Mouse (Mus musculus): ENCODE results near the gene 1700019N19Rik. TPM values are rescaled to one million over a fixed set of nuclear protein-coding genes. Genes with fewer than 3 reads are reported as not detected.
A peak's percentile ranks its signal among the peaks of the same experiment; 100 is the strongest.

1700019N19Rik gene
- polyA plus RNA-seq (2012; rRNA removed) = 0.11 and 0.16 TPM in 2 replicates

GRCm38 (mm10) chr19:58794284-58794683 is at the start of gene 1700019N19Rik:
Gene 1700019N19Rik, minus strand, starts transcription at chr19:58794461.
- no peak for DNase-seq (ENCODE audit: extremely low spot score in 1 of 2, low spot score in 1 of 2)

GRCm38 (mm10) chr19:58843606-58844005 is 49.3 kb upstream of the 1700019N19Rik start:
- no peak for DNase-seq (ENCODE audit: extremely low spot score in 1 of 2, low spot score in 1 of 2)

- DNase-seq (ENCODE audit: extremely low spot score in 1 of 2, low spot score in 1 of 2) = no peak
Observed at GRCm38 (mm10) chr19:58840721-58841271, 46.5 kb upstream of the 1700019N19Rik start.

GRCm38 (mm10) chr19:58839806-58840205 is 45.5 kb upstream of the 1700019N19Rik start:
- no peak for DNase-seq (ENCODE audit: extremely low spot score in 1 of 2, low spot score in 1 of 2)

- no peak for DNase-seq (ENCODE audit: extremely low spot score in 1 of 2, low spot score in 1 of 2)
Observed at GRCm38 (mm10) chr19:58839345-58839744, 45.1 kb upstream of the 1700019N19Rik start.

GRCm38 (mm10) chr19:58838706-58839105 is 44.4 kb upstream of the 1700019N19Rik start:
- DNase-seq (ENCODE audit: extremely low spot score in 1 of 2, low spot score in 1 of 2) = no peak

GRCm38 (mm10) chr19:58833639-58834180 is 39.4 kb upstream of the 1700019N19Rik start:
- no peak for DNase-seq (ENCODE audit: extremely low spot score in 1 of 2, low spot score in 1 of 2)

GRCm38 (mm10) chr19:58832988-58833387 is 38.7 kb upstream of the 1700019N19Rik start:
- DNase-seq (ENCODE audit: extremely low spot score in 1 of 2, low spot score in 1 of 2) = no peak

GRCm38 (mm10) chr19:58831280-58831922 is 37.1 kb upstream of the 1700019N19Rik start:
- no peak for DNase-seq (ENCODE audit: extremely low spot score in 1 of 2, low spot score in 1 of 2)

GRCm38 (mm10) chr19:58830182-58830581 is 35.9 kb upstream of the 1700019N19Rik start:
- DNase-seq (ENCODE audit: extremely low spot score in 1 of 2, low spot score in 1 of 2) = peak in 1 of 2 experiments; percentile 58

- DNase-seq (ENCODE audit: extremely low spot score in 1 of 2, low spot score in 1 of 2) = peak; percentile 76 to 79
Observed at GRCm38 (mm10) chr19:58829575-58829974, 35.3 kb upstream of the 1700019N19Rik start.

GRCm38 (mm10) chr19:58827656-58828055 is 33.4 kb upstream of the 1700019N19Rik start:
- no peak for DNase-seq (ENCODE audit: extremely low spot score in 1 of 2, low spot score in 1 of 2)

- no peak for DNase-seq (ENCODE audit: extremely low spot score in 1 of 2, low spot score in 1 of 2)
Observed at GRCm38 (mm10) chr19:58824316-58824715, 30.1 kb upstream of the 1700019N19Rik start.

- no peak for DNase-seq (ENCODE audit: extremely low spot score in 1 of 2, low spot score in 1 of 2)
Observed at GRCm38 (mm10) chr19:58823301-58823700, 29.0 kb upstream of the 1700019N19Rik start.

GRCm38 (mm10) chr19:58822454-58823200 is 28.4 kb upstream of the 1700019N19Rik start:
- DNase-seq (ENCODE audit: extremely low spot score in 1 of 2, low spot score in 1 of 2) = peak; percentile 87 to 89

- no peak for DNase-seq (ENCODE audit: extremely low spot score in 1 of 2, low spot score in 1 of 2)
Observed at GRCm38 (mm10) chr19:58818571-58819415, 24.5 kb upstream of the 1700019N19Rik start.

- DNase-seq (ENCODE audit: extremely low spot score in 1 of 2, low spot score in 1 of 2) = no peak
Observed at GRCm38 (mm10) chr19:58817398-58817797, 23.1 kb upstream of the 1700019N19Rik start.

- DNase-seq (ENCODE audit: extremely low spot score in 1 of 2, low spot score in 1 of 2) = peak; percentile 78 to 85
Observed at GRCm38 (mm10) chr19:58816453-58817041, 22.3 kb upstream of the 1700019N19Rik start.

GRCm38 (mm10) chr19:58815179-58815922 is 21.1 kb upstream of the 1700019N19Rik start:
- DNase-seq (ENCODE audit: extremely low spot score in 1 of 2, low spot score in 1 of 2) = no peak

Data from frontal cortex, adult 2 months (tissue).